Mouse (Mus musculus) skeletal muscle tissue, adult 2 months (tissue): ENCODE results near the gene Slc25a41.
"Not testable (repeated sequence)": the region's sequence is repeated elsewhere in the genome, so short reads cannot be mapped to it uniquely, and the experiment has no call there.

Source experiments
- DNase-seq: peaks from one replicate; pipeline ENCODE4 v3.0.0-alpha.2; 2012; ENCODE audit warnings: low read depth, low spot score

Slc25a41 gene

GRCm38 (mm10) chr17:57041554-57041953 is at the start of gene Slc25a41:
Gene Slc25a41 (minus strand): TSS chr17:57041654.
- DNase-seq = no peak

- DNase-seq = peak; percentile 20
Measured at GRCm38 (mm10) chr17:57087049-57087832, 45.8 kb upstream of the Slc25a41 start, which contains the start of gene Tubb4a. Gene Tubb4a (minus strand): TSS chr17:57087782.

- no peak for DNase-seq
Measured at GRCm38 (mm10) chr17:57085970-57086757, 44.7 kb upstream of the Slc25a41 start.

- no peak for DNase-seq
Measured at GRCm38 (mm10) chr17:57082481-57082880, 41.0 kb upstream of the Slc25a41 start.

DNA sequence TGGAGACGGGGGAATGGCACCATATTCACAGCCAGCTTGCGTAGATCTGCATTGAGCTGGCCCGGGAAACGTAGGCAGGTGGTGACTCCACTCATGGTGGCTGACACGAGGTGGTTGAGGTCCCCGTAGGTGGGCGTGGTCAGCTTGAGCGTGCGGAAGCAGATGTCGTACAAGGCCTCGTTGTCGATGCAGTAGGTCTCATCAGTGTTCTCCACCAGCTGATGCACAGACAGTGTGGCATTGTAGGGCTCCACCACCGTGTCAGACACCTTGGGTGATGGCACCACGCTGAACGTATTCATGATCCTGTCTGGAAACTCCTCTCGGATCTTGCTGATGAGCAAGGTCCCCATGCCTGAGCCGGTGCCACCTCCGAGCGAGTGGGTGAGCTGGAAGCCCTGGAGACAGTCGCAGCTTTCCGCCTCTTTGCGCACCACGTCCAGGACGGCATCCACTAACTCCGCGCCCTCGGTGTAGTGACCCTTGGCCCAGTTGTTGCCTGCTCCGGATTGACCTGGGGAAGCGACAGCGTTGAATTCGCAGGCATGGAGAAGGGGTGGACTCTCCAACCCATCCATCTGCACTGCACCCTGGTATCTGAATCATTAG is 39.9 kb upstream of the Slc25a41 start:
- DNase-seq = no peak

- no peak for DNase-seq
Measured at GRCm38 (mm10) chr17:57079919-57080318, 38.5 kb upstream of the Slc25a41 start.

GRCm38 (mm10) chr17:57078336-57078735 is 36.9 kb upstream of the Slc25a41 start, which contains the start of gene Dennd1c:
Gene Dennd1c (minus strand): TSS chr17:57078514.
- peak; percentile 13 for DNase-seq

DNA sequence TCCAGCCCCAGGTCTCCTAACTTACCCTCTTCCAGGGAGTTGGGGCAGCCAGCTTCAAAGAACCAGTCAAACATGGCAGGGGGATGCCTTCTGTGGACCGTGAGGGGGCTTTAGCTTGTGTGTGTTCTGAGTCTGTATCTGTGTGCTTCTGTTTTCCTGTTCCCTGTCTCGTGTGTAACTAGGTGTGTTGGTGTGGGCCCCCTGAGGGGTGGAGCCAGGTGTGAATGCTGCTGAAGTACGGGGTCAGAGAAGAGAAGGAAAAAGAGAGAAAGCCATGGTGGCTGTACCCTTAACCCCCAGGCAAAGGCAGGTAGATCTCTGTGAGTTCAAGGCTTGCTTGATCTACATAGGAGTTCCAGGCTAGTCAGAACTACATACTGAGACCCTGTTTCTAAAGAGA is 35.5 kb upstream of the Slc25a41 start:
- DNase-seq = no peak

DNA sequence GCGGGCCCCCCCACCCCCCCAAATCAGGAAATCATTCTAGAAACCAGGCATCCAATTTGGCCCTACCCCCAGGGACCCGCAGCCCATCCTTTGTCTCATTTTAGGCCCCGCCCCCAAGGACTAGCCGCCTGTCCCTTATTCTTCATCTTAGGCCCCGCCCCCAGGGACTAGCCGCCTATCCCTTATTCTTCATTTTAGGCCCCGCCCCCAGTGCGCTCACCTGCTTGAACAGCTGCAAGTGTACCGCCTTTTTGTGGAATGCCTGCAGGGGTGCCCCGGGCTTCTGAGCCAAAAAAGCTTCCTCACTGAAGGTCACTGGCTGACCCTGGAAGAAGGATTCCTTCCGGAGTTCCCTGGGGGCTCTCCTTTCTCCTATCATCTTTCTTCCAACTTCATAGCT is 29.2 kb upstream of the Slc25a41 start:
- no peak for DNase-seq

- no peak for DNase-seq
Measured at GRCm38 (mm10) chr17:57070272-57070671, 28.8 kb upstream of the Slc25a41 start.

- no peak for DNase-seq
Measured at GRCm38 (mm10) chr17:57066908-57067307, 25.5 kb upstream of the Slc25a41 start.

- no peak for DNase-seq
Measured at GRCm38 (mm10) chr17:57063031-57063430, 21.6 kb upstream of the Slc25a41 start.

DNA sequence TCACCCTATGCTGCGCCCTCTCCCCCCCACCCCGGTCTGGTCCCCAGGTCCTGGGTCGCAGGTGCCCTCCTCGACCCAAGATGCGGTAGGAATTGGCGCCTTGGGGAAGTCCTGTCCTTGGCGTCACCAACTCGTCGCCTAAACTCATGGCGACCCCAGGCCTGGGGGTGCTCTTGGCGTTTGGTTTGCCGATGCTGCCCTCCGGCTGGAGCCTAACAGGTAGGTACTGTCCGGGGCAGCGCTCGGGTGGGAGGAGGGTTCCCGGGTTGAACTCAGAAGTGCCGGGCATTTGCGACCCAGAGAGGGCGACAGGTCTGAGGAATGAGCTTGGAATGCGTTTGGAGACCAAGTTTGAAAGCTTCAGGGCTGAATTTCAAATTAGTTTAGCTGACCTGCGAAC is 21.1 kb upstream of the Slc25a41 start:
- no peak for DNase-seq

- DNase-seq = no peak
Measured at GRCm38 (mm10) chr17:57062011-57062521, 20.6 kb upstream of the Slc25a41 start.

GRCm38 (mm10) chr17:57061069-57061468 is 19.6 kb upstream of the Slc25a41 start:
- no peak for DNase-seq

DNA sequence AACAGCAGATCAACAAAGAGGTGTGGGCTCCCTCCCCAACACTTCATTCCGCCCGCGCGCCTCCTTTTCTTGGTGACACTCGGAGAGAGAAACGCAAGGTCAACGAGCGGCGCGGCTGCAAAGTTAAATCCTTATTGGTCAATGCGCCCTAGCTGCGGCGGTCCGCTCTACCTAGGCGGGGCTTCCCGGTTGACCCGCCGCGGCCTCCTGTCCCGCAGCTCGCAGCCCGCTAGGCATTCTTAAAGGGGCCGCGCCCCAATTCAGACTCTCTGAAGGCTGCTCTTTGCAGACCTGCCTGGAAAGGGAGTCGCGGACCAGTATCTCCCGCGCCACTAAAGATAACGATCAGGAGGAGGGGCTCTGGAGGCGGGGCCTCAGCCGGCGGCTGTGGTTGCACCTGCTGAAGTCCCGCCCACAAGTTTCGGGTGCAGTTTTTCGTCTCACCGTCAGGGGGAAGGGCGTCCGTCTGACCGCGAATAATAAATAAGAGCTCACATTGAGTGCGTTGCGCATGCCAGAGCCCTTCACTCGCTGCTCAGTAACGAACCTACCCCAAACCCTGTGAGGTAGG is 18.9 kb upstream of the Slc25a41 start:
- peak; percentile 87 for DNase-seq

DNA sequence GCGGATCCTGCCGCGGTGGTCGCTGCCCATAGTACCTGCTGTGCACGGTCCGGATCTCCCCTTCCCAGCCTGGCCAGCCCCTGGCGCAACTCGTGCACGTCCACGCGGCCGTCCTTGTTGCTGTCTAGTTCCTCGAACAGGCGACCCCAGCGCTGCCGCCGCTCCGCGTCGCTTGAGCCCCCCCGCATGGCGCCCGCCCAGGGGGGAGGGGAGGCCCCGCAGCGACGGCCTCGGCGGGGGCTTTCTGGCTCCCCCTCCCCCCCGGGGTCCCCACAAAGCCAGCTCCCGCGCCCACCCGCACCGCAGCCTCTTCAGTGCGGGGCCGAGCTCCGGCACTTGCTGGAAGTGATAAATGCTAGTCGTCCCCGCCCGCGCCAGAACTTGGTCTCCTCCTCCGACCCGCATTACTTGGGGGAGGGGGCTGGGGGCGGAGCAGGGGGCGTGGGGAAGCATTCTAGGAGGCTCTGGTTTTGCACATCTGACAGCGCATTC is 18.1 kb upstream of the Slc25a41 start, which contains the start of gene Slc25a23:
Gene Slc25a23, minus strand, starts transcription at position 378 of the 492 bp plus-strand sequence.
- peak; percentile 38 for DNase-seq

GRCm38 (mm10) chr17:57058891-57059485 is 17.5 kb upstream of the Slc25a41 start, which contains the start of gene Crb3:
Gene Crb3 (plus strand): TSS chr17:57059105.
- DNase-seq = peak; percentile 26

DNA sequence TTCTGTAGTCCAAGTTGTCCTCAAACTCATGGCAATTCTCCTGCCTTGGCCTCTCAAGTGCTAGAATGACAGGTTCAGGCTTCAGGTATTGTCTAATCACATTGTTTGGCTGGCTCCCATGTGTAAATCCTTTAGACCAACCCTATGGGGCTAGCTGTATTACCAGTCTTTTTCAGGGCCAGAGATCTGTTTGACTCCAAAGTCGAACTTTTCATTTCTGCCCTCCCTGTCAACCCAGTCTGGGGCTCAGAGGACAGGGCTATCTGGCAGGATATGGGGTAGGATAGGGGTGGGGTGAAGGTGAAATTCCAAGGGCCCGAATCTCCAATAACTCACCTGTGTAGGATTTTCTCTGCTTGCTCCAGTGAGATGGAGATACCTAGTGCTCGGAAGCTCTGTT is 14.8 kb upstream of the Slc25a41 start:
- no peak for DNase-seq

- DNase-seq = not testable (repeated sequence)
Measured at GRCm38 (mm10) chr17:57051679-57052078, 10.2 kb upstream of the Slc25a41 start.

- no peak for DNase-seq
Measured at GRCm38 (mm10) chr17:57048816-57049215, 7.4 kb upstream of the Slc25a41 start.
